Mouse (Mus musculus): ENCODE data around the gene Snrpd3. TPM values are rescaled to one million over a fixed set of nuclear protein-coding genes. Genes with fewer than 3 reads are reported as not detected.
"Not testable (repeated sequence)": the region's sequence is repeated elsewhere in the genome, so short reads cannot be mapped to it uniquely, and the experiment has no call there.

Gene Snrpd3
- polyA plus RNA-seq, 1 experiment from 2014 or later = 144 TPM

- Histone ChIP-seq H3K9me3 (ENCODE audit: control insufficient read depth, low read length) (no peaks in the 10 kb centered on the region), H3K27me3 (replicated peaks; ENCODE audit: control insufficient read depth, insufficient read depth, low read length) (no peaks in the 10 kb centered on the region), H3K4me3 (ENCODE audit: low read length) (peak within 1 kb of the TSS; percentile 93), H3K27ac (ENCODE audit: low read length) (peak within 1 kb of the TSS; percentile 98), H3K4me2 (ENCODE audit: low read depth, low read length) (peak within 1 kb of the TSS; percentile 85), H3K9ac (ENCODE audit: low read depth, low read length) (peak within 1 kb of the TSS; percentile 98), H3K36me3 (ENCODE audit: control insufficient read depth, insufficient read depth, low read length) (peaks cover 7% of the 10 kb centered on the region; the same call in 1 of the 2 replicates), H3K4me1 (ENCODE audit: control insufficient read depth, insufficient read depth, low read length) (peaks cover 27% of the 10 kb centered on the region)
- peak; percentile 79 for ATAC-seq
- under 1% methylated on average over 20 of the region's 20 CpGs for WGBS
Measured at GRCm38 (mm10) chr10:75517758-75518143, 400 bp downstream of the Snrpd3 start, which contains the start of gene Gucd1. Gene Gucd1, minus strand, starts transcription at chr10:75517972.

GRCm38 (mm10) chr10:75520581-75520980 lies 3.2 kb downstream of the Snrpd3 start:
- peaks cover 13% of the 10 kb centered on the region for H3K36me3 ChIP-seq (ENCODE audit: control insufficient read depth, insufficient read depth, low read length)
- H3K4me1 ChIP-seq (ENCODE audit: control insufficient read depth, insufficient read depth, low read length) = peaks cover 14% of the 10 kb centered on the region
- no peak overlapping the region for H3K4me3 ChIP-seq (ENCODE audit: low read length)
- no peaks in the 10 kb centered on the region for H3K27me3 ChIP-seq (replicated peaks; ENCODE audit: control insufficient read depth, insufficient read depth, low read length)
- H3K4me2 ChIP-seq (ENCODE audit: low read depth, low read length) = no peak overlapping the region
- WGBS = 93% methylated on average over 5 of the region's 5 CpGs
- no peaks in the 10 kb centered on the region for H3K9me3 ChIP-seq (ENCODE audit: control insufficient read depth, low read length)
- no peak overlapping the region for H3K9ac ChIP-seq (ENCODE audit: low read depth, low read length)
- ATAC-seq = no peak
- no peak overlapping the region for H3K27ac ChIP-seq (ENCODE audit: low read length)

- no peaks in the 10 kb centered on the region for H3K9me3 ChIP-seq (ENCODE audit: control insufficient read depth, low read length)
- no peak for ATAC-seq
- WGBS = 90% methylated on average over 4 of the region's 4 CpGs
- H3K27ac ChIP-seq (ENCODE audit: low read length) = no peak overlapping the region
- H3K9ac ChIP-seq (ENCODE audit: low read depth, low read length) = no peak overlapping the region
- no peaks in the 10 kb centered on the region for H3K27me3 ChIP-seq (replicated peaks; ENCODE audit: control insufficient read depth, insufficient read depth, low read length)
- peaks cover 13% of the 10 kb centered on the region for H3K36me3 ChIP-seq (ENCODE audit: control insufficient read depth, insufficient read depth, low read length)
- no peak overlapping the region for H3K4me3 ChIP-seq (ENCODE audit: low read length)
- no peak overlapping the region for H3K4me2 ChIP-seq (ENCODE audit: low read depth, low read length)
- peaks cover 9% of the 10 kb centered on the region for H3K4me1 ChIP-seq (ENCODE audit: control insufficient read depth, insufficient read depth, low read length)
Measured at GRCm38 (mm10) chr10:75521643-75522042, 4.3 kb downstream of the Snrpd3 start.

GRCm38 (mm10) chr10:75525450-75525849 lies 8.1 kb downstream of the Snrpd3 start:
- not testable (repeated sequence) for H3K9me3 ChIP-seq (ENCODE audit: control insufficient read depth, low read length); H3K4me2 ChIP-seq (ENCODE audit: low read depth, low read length); H3K4me1 ChIP-seq (ENCODE audit: control insufficient read depth, insufficient read depth, low read length); H3K27ac ChIP-seq (ENCODE audit: low read length); H3K27me3 ChIP-seq (replicated peaks; ENCODE audit: control insufficient read depth, insufficient read depth, low read length); H3K4me3 ChIP-seq (ENCODE audit: low read length); ATAC-seq; H3K9ac ChIP-seq (ENCODE audit: low read depth, low read length)
- H3K36me3 ChIP-seq (ENCODE audit: control insufficient read depth, insufficient read depth, low read length) = peaks cover 15% of the 10 kb centered on the region
- WGBS = 91% methylated on average over 9 of the region's 9 CpGs

- H3K4me1 ChIP-seq (ENCODE audit: control insufficient read depth, insufficient read depth, low read length) = no peaks in the 10 kb centered on the region
Measured at GRCm38 (mm10) chr10:75530322-75530721, 13.0 kb downstream of the Snrpd3 start.

GRCm38 (mm10) chr10:75531532-75532090 lies 14.3 kb downstream of the Snrpd3 start:
- 88% methylated on average over 9 of the region's 9 CpGs for WGBS
- H3K4me1 ChIP-seq (ENCODE audit: control insufficient read depth, insufficient read depth, low read length) = no peaks in the 10 kb centered on the region
- no peak for ATAC-seq

More at GRCm38 (mm10) chr10:75530322-75530721, 13.0 kb downstream of the Snrpd3 start:
- no peak overlapping the region for H3K9ac ChIP-seq (ENCODE audit: low read depth, low read length)
- no peak overlapping the region for H3K4me3 ChIP-seq (ENCODE audit: low read length)
- ATAC-seq = no peak
- H3K36me3 ChIP-seq (ENCODE audit: control insufficient read depth, insufficient read depth, low read length) = peaks cover 3% of the 10 kb centered on the region; the same call in 1 of the 2 replicates
- no peak overlapping the region for H3K27ac ChIP-seq (ENCODE audit: low read length)
- no peaks in the 10 kb centered on the region for H3K27me3 ChIP-seq (replicated peaks; ENCODE audit: control insufficient read depth, insufficient read depth, low read length)
- no peaks in the 10 kb centered on the region for H3K9me3 ChIP-seq (ENCODE audit: control insufficient read depth, low read length)
- no peak overlapping the region for H3K4me2 ChIP-seq (ENCODE audit: low read depth, low read length)
- WGBS = 91% methylated on average over 2 of the region's 2 CpGs

GRCm38 (mm10) chr10:75534216-75534615 lies 16.9 kb downstream of the Snrpd3 start:
- Histone ChIP-seq H3K9me3 (ENCODE audit: control insufficient read depth, low read length) (no peaks in the 10 kb centered on the region), H3K27me3 (replicated peaks; ENCODE audit: control insufficient read depth, insufficient read depth, low read length) (no peaks in the 10 kb centered on the region), H3K4me2 (ENCODE audit: low read depth, low read length) (no peak overlapping the region), H3K9ac (ENCODE audit: low read depth, low read length) (no peak overlapping the region), H3K27ac (ENCODE audit: low read length) (no peak overlapping the region), H3K4me3 (ENCODE audit: low read length) (no peak overlapping the region), H3K36me3 (ENCODE audit: control insufficient read depth, insufficient read depth, low read length) (peaks cover under 1% of the 10 kb centered on the region; the same call in 1 of the 2 replicates), H3K4me1 (ENCODE audit: control insufficient read depth, insufficient read depth, low read length) (no peaks in the 10 kb centered on the region)
- no peak for ATAC-seq
- WGBS = 92% methylated on average over 8 of the region's 8 CpGs

More at GRCm38 (mm10) chr10:75531532-75532090, 14.3 kb downstream of the Snrpd3 start:
- no peak overlapping the region for H3K4me3 ChIP-seq (ENCODE audit: low read length)
- H3K4me2 ChIP-seq (ENCODE audit: low read depth, low read length) = no peak overlapping the region
- peaks cover 3% of the 10 kb centered on the region; the same call in 1 of the 2 replicates for H3K36me3 ChIP-seq (ENCODE audit: control insufficient read depth, insufficient read depth, low read length)
- no peaks in the 10 kb centered on the region for H3K9me3 ChIP-seq (ENCODE audit: control insufficient read depth, low read length)
- no peak overlapping the region for H3K27ac ChIP-seq (ENCODE audit: low read length)
- no peak overlapping the region for H3K9ac ChIP-seq (ENCODE audit: low read depth, low read length)
- H3K27me3 ChIP-seq (replicated peaks; ENCODE audit: control insufficient read depth, insufficient read depth, low read length) = no peaks in the 10 kb centered on the region

- ATAC-seq = no peak
- H3K4me3 ChIP-seq (ENCODE audit: low read length) = no peak overlapping the region
- no peaks in the 10 kb centered on the region for H3K27me3 ChIP-seq (replicated peaks; ENCODE audit: control insufficient read depth, insufficient read depth, low read length)
- H3K36me3 ChIP-seq (ENCODE audit: control insufficient read depth, insufficient read depth, low read length) = no peaks in the 10 kb centered on the region; the same call in 1 of the 2 replicates
- no peak overlapping the region for H3K4me2 ChIP-seq (ENCODE audit: low read depth, low read length)
- H3K4me1 ChIP-seq (ENCODE audit: control insufficient read depth, insufficient read depth, low read length) = no peaks in the 10 kb centered on the region
- no peaks in the 10 kb centered on the region for H3K9me3 ChIP-seq (ENCODE audit: control insufficient read depth, low read length)
- H3K9ac ChIP-seq (ENCODE audit: low read depth, low read length) = no peak overlapping the region
- 83% methylated on average over 8 of the region's 8 CpGs for WGBS
- no peak overlapping the region for H3K27ac ChIP-seq (ENCODE audit: low read length)
Measured at GRCm38 (mm10) chr10:75534934-75535333, 17.6 kb downstream of the Snrpd3 start.

- no peak for ATAC-seq
- no peak overlapping the region for H3K27ac ChIP-seq (ENCODE audit: low read length)
- no peak overlapping the region for H3K9ac ChIP-seq (ENCODE audit: low read depth, low read length)
- H3K4me2 ChIP-seq (ENCODE audit: low read depth, low read length) = no peak overlapping the region
- no peaks in the 10 kb centered on the region; the same call in 1 of the 2 replicates for H3K36me3 ChIP-seq (ENCODE audit: control insufficient read depth, insufficient read depth, low read length)
- WGBS = 88% methylated on average over 2 of the region's 2 CpGs
- H3K4me1 ChIP-seq (ENCODE audit: control insufficient read depth, insufficient read depth, low read length) = no peaks in the 10 kb centered on the region
- no peaks in the 10 kb centered on the region for H3K9me3 ChIP-seq (ENCODE audit: control insufficient read depth, low read length)
- no peak overlapping the region for H3K4me3 ChIP-seq (ENCODE audit: low read length)
- no peaks in the 10 kb centered on the region for H3K27me3 ChIP-seq (replicated peaks; ENCODE audit: control insufficient read depth, insufficient read depth, low read length)
Measured at GRCm38 (mm10) chr10:75535423-75535822, 18.1 kb downstream of the Snrpd3 start.

- no peak overlapping the region for H3K4me2 ChIP-seq (ENCODE audit: low read depth, low read length)
- no peak overlapping the region for H3K4me3 ChIP-seq (ENCODE audit: low read length)
- no peaks in the 10 kb centered on the region for H3K27me3 ChIP-seq (replicated peaks; ENCODE audit: control insufficient read depth, insufficient read depth, low read length)
- no peak overlapping the region for H3K9ac ChIP-seq (ENCODE audit: low read depth, low read length)
- H3K27ac ChIP-seq (ENCODE audit: low read length) = no peak overlapping the region
- no peaks in the 10 kb centered on the region; the same call in 1 of the 2 replicates for H3K36me3 ChIP-seq (ENCODE audit: control insufficient read depth, insufficient read depth, low read length)
- no peaks in the 10 kb centered on the region for H3K4me1 ChIP-seq (ENCODE audit: control insufficient read depth, insufficient read depth, low read length)
- no peak for ATAC-seq
- 76% methylated on average over 5 of the region's 5 CpGs for WGBS
- H3K9me3 ChIP-seq (ENCODE audit: control insufficient read depth, low read length) = no peaks in the 10 kb centered on the region
Measured at GRCm38 (mm10) chr10:75536123-75536522, 18.8 kb downstream of the Snrpd3 start.
